Mouse (Mus musculus): ENCODE measurements at regions not wholly inside any gene's neighbourhood (a gene's known extent, or its start where the extent isn't known, plus 50 kb on each side); places are given as distances from the start of the nearest gene placed in this dataset.
"Not testable (repeated sequence)": the region's sequence is repeated elsewhere in the genome, so short reads cannot be mapped to it uniquely, and the experiment has no call there.

DNA sequence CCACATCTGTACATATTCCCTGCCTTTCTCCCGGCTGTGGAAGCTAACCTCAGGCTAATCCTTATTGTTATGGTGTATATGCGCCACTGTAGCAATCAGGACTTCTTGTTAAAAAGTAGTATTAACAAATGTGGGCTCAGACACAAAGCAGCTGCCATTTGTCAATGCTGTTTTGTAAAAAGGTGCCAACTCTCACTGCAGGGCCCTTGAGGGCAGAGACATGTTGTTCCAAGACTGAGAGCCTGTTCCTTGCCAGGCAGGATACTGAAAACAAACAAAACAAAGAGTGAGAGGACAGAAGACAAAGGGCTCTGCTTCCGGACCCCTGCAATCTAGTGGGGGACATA, 262.0 kb upstream of the AI593442 start:
- DNase-seq = no peak

DNA sequence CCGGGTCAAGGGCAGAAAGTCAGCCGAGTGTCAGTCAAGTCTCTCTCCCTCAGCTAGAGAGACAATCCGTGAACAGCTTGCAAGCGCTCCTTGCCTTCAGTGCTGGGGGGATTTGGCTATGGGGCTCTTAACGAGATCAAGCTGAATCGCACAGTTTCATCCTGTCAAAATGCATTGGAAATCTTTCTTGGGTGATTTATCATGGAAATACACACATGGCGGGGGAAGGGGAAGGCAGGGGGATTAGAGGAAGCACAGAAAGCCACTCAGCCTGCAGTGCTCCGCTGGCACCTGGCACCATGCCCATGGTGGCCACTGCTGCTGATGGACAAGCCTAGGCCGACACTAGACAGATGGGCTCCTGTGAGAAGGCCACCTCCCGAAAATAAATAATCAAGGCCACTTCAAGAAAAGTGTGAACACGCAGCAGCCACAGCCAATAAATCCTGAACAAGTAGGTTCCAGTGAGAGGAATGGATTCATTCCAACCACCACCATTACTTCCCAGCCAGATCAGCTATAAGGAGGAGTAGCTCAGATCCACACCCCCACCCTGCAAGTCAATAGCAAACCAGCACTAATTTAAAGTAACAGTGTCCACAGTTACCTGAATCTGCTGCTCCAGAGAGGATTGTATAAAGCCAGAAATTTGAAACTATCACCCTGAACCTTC, 261.5 kb upstream of the AI593442 start:
- Histone ChIP-seq H3K4me1 (ENCODE audit: insufficient read depth) (no peaks in the 10 kb centered on the region), H3K9me3 (ENCODE audit: low read length) (no peaks in the 10 kb centered on the region), H3K36me3 (replicated peaks; ENCODE audit: insufficient read depth, low read length) (no peaks in the 10 kb centered on the region), H3K27ac (ENCODE audit: low read depth) (no peak overlapping the region), H3K4me2 (ENCODE audit: low read depth, low read length) (no peak overlapping the region), H3K9ac (replicated peaks) (no peak overlapping the region), H3K27me3 (ENCODE audit: insufficient read depth, low read length) (no peaks in the 10 kb centered on the region), H3K4me3 (ENCODE audit: low read depth, low read length) (no peak overlapping the region)
- DNase-seq (no peak), ATAC-seq (no peak)
- TF ChIP-seq CTCF (IDR thresholded peaks at IDR 0.05; ENCODE audit: low read depth) = no peak
- TF ChIP-seq EP300 (IDR thresholded peaks at IDR 0.05; ENCODE audit: low read depth) = no peak
- WGBS (ENCODE audit: insufficient replicate concordance) = 54% methylated on average over 11 of the region's 11 CpGs

More for the DNA sequence above, 262.0 kb upstream of the AI593442 start:
- no peak for ATAC-seq
- Histone ChIP-seq H3K27ac (ENCODE audit: low read depth) (no peak overlapping the region), H3K27me3 (ENCODE audit: insufficient read depth, low read length) (no peaks in the 10 kb centered on the region), H3K4me3 (ENCODE audit: low read depth, low read length) (no peak overlapping the region), H3K9ac (replicated peaks) (no peak overlapping the region), H3K36me3 (replicated peaks; ENCODE audit: insufficient read depth, low read length) (no peaks in the 10 kb centered on the region), H3K4me1 (ENCODE audit: insufficient read depth) (no peaks in the 10 kb centered on the region), H3K4me2 (ENCODE audit: low read depth, low read length) (no peak overlapping the region), H3K9me3 (ENCODE audit: low read length) (no peaks in the 10 kb centered on the region)
- TF ChIP-seq CTCF (IDR thresholded peaks at IDR 0.05; ENCODE audit: low read depth) (no peak), EP300 (IDR thresholded peaks at IDR 0.05; ENCODE audit: low read depth) (no peak)
- WGBS (ENCODE audit: insufficient replicate concordance) = 62% methylated on average over 3 of the region's 3 CpGs

DNA sequence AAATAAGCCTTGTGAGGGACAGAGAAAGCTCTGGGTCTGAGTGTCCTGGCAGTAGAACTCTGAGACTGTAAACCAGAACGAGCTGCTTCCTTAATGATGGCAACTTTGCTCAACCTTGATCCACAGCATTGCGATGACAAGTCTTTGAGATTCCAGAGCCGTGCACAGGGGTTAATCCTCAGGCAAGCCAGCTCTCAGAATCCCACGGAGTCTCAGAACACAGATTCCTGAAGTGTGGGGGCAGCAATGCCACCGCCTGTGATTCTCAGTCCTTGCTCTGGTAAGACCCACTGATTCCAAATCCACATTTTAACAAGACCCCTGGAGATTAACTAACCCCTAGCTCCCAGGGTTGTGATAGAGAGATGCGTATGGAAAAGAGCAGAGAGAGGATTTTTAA, 255.5 kb upstream of the AI593442 start:
- Histone ChIP-seq H3K9ac (replicated peaks) (no peak overlapping the region), H3K4me3 (ENCODE audit: low read depth, low read length) (no peak overlapping the region), H3K4me2 (ENCODE audit: low read depth, low read length) (no peak overlapping the region), H3K4me1 (ENCODE audit: insufficient read depth) (no peaks in the 10 kb centered on the region), H3K27me3 (ENCODE audit: insufficient read depth, low read length) (no peaks in the 10 kb centered on the region), H3K27ac (ENCODE audit: low read depth) (no peak overlapping the region), H3K36me3 (replicated peaks; ENCODE audit: insufficient read depth, low read length) (no peaks in the 10 kb centered on the region), H3K9me3 (ENCODE audit: low read length) (no peaks in the 10 kb centered on the region)
- ATAC-seq (no peak), DNase-seq (no peak)
- WGBS (ENCODE audit: insufficient replicate concordance) = 58% methylated on average over 6 of the region's 6 CpGs
- no peak for TF ChIP-seq EP300 (IDR thresholded peaks at IDR 0.05; ENCODE audit: low read depth)
- TF ChIP-seq CTCF (IDR thresholded peaks at IDR 0.05; ENCODE audit: low read depth) = no peak

DNA sequence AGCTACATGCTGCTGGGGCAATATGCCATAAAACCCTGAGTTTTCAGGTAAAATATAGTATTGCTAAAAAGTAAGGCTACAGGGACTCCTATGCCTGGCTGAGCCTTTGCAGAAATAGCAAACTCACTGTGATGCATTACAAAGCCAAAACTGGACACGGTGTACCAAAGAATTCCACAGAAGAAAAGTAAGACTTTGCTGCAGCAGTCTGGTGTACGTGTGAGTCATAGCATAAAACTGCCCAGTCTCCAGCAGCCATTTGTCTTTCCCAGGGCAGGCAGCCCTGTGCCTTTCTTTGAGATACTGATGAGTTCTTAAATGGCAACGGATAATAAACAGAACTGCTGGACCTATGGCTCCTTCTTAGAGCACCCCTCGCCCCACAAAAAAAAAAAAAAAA, 237.9 kb upstream of the AI593442 start:
- Histone ChIP-seq H3K27me3 (ENCODE audit: insufficient read depth, low read length) (no peaks in the 10 kb centered on the region), H3K4me3 (ENCODE audit: low read depth, low read length) (no peak overlapping the region), H3K4me1 (ENCODE audit: insufficient read depth) (no peaks in the 10 kb centered on the region), H3K36me3 (replicated peaks; ENCODE audit: insufficient read depth, low read length) (no peaks in the 10 kb centered on the region), H3K9me3 (ENCODE audit: low read length) (no peaks in the 10 kb centered on the region), H3K27ac (ENCODE audit: low read depth) (no peak overlapping the region), H3K4me2 (ENCODE audit: low read depth, low read length) (no peak overlapping the region), H3K9ac (replicated peaks) (no peak overlapping the region)
- ATAC-seq (no peak), DNase-seq (no peak)
- TF ChIP-seq EP300 (IDR thresholded peaks at IDR 0.05; ENCODE audit: low read depth) = no peak
- no peak for TF ChIP-seq CTCF (IDR thresholded peaks at IDR 0.05; ENCODE audit: low read depth)
- WGBS (ENCODE audit: insufficient replicate concordance) = 60% methylated on average over 4 of the region's 4 CpGs

DNA sequence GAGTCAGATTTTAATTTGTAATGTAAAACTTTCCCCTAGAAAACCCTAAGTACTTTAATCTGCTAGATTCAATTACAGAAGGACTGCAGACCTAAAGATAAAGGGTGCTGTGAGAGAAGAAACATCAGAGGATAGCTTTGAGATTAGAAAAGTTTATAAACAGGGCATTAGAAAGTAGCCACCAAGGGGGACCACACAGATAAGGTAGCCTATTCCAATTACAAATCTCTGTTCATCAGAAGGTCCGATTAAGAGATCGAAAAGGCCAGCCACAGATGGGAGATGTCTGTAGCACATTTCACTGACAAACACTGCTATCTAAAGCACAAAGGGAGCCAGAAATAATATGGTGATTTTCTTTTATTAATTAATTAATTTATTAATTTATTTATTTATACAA, 209.1 kb upstream of the AI593442 start:
- H3K4me1 ChIP-seq (ENCODE audit: insufficient read depth); H3K9me3 ChIP-seq (ENCODE audit: low read length); H3K36me3 ChIP-seq (replicated peaks; ENCODE audit: insufficient read depth, low read length); H3K9ac ChIP-seq (replicated peaks); ATAC-seq; H3K27ac ChIP-seq (ENCODE audit: low read depth); H3K4me2 ChIP-seq (ENCODE audit: low read depth, low read length); H3K4me3 ChIP-seq (ENCODE audit: low read depth, low read length); DNase-seq; H3K27me3 ChIP-seq (ENCODE audit: insufficient read depth, low read length): not testable (repeated sequence)
- WGBS (ENCODE audit: insufficient replicate concordance) = no CpG with 5 or more reads among the region's 2 CpGs

DNA sequence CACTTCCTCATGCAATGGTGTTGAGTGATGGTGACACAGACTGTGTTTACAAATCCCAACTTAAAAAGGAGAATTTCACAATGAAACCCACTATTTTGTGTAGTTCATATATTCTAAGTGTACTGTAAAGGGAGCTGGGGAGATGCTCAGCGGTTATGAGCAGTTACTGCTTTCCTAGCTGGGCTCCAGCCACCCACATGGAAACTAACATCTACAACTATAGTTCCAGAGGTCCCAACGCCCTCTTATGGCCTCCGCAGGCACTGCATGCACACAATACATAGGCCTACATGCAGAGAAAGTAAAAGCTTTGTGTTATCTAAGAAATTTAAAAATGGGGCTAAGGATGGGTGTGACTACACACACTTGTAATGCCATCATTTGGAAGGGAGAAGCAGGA, 208.4 kb upstream of the AI593442 start:
- H3K9me3 ChIP-seq (ENCODE audit: low read length); H3K4me3 ChIP-seq (ENCODE audit: low read depth, low read length); DNase-seq; H3K4me2 ChIP-seq (ENCODE audit: low read depth, low read length); ATAC-seq; H3K27ac ChIP-seq (ENCODE audit: low read depth); H3K36me3 ChIP-seq (replicated peaks; ENCODE audit: insufficient read depth, low read length); H3K9ac ChIP-seq (replicated peaks); H3K4me1 ChIP-seq (ENCODE audit: insufficient read depth); H3K27me3 ChIP-seq (ENCODE audit: insufficient read depth, low read length): not testable (repeated sequence)
- WGBS (ENCODE audit: insufficient replicate concordance) = no CpG with 5 or more reads among the region's 3 CpGs

DNA sequence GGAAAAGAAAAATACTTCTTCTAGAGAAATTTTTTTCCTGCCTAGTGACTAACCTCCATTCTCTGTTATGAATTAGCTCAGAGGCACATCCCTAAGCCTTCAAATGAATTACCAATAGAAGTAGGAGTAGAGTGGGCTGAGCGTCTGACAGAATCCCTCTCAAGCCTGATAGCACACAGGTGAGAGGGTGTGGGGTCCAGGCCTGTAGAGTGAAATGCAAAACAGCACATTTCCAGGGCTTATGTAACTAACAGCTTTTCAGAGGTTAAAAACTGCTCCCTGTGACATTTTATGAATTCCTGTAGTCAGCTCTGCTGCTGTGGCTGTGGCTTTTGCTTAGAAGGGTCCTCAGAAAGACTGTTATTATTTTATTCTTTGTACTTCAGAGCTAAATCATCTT, 187.7 kb upstream of the AI593442 start:
- TF ChIP-seq EP300 (IDR thresholded peaks at IDR 0.05; ENCODE audit: low read depth) = no peak
- TF ChIP-seq CTCF (IDR thresholded peaks at IDR 0.05; ENCODE audit: low read depth) = no peak
- H3K27me3 ChIP-seq (ENCODE audit: insufficient read depth, low read length) = no peaks in the 10 kb centered on the region
- 70% methylated on average over 1 of the region's 1 CpGs for WGBS (ENCODE audit: insufficient replicate concordance)
- DNase-seq (no peak), ATAC-seq (no peak)
- no peak overlapping the region for H3K4me2 ChIP-seq (ENCODE audit: low read depth, low read length)
- no peak overlapping the region for H3K27ac ChIP-seq (ENCODE audit: low read depth)
- H3K4me1 ChIP-seq (ENCODE audit: insufficient read depth) = no peaks in the 10 kb centered on the region
- H3K36me3 ChIP-seq (replicated peaks; ENCODE audit: insufficient read depth, low read length) = no peaks in the 10 kb centered on the region
- H3K9ac ChIP-seq (replicated peaks) = no peak overlapping the region
- no peak overlapping the region for H3K4me3 ChIP-seq (ENCODE audit: low read depth, low read length)
- no peaks in the 10 kb centered on the region for H3K9me3 ChIP-seq (ENCODE audit: low read length)
